Mouse (Mus musculus): ENCODE results near the gene Arl6.

- TF ChIP-seq CTCF (IDR thresholded peaks at IDR 0.05; ENCODE audit: borderline replicate concordance, extremely low read depth, insufficient read depth, insufficient read length) (no peak), POLR2A (IDR thresholded peaks at IDR 0.05; ENCODE audit: borderline replicate concordance, extremely low read depth, insufficient read depth, insufficient read length, poor library complexity, severe bottlenecking) (no peak)
Measured at GRCm38 (mm10) chr16:59597256-59597655, 41.9 kb downstream of the Arl6 start.

Data from brain, embryonic 14.5 days (tissue).